ENCODE assay signal across 8 mouse cellular contexts in the genomic region with DNA sequence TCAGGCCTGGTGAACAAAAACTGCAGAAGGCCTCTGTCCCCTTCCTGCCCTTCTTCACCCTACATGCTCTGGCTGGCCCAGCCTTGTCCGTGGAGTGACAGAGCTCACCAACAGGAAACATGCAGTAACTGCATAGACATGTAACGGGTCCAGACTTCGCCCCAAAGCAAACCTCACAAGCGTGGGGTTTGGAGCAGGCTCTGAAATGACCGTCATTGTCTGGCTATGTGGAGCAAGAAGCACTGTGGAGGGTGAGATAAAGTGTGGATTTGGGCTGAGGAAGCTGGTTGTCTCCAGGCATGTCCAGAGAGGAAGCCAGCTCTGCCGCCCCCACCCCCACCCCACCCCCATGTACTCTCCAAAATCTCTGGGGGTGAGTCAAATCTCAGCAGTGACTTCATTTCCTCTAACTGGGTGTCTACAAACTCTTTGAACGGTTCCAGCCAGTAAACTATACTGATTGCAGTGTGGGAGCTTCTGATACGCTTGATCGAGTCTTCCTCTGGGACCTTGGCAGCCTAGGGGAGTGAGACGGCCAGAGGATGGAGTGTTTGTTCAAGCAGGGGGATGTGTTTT.
A peak's percentile ranks its signal among the peaks of the same experiment; 100 is the strongest.
DNase-seq lines count a peak whose midpoint lies in the region; ATAC-seq and TF ChIP-seq lines count a peak whose summit lies in the region.

No protein-coding gene starts in this region.

- WGBS in kidney, adult 2 months: 33% methylated on average over 10 of the region's 10 CpGs
- WGBS in stomach, embryonic 14.5 days: 61% methylated on average over 10 of the region's 10 CpGs

- no peaks in the 10 kb centered on the region for H3K36me3 ChIP-seq in kidney, adult 2 months (ENCODE audit: control insufficient read depth, insufficient read depth, low read length)
- H3K36me3 ChIP-seq in stomach, embryonic 14.5 days (ENCODE audit: control insufficient read depth, insufficient read depth, low read length): no peaks in the 10 kb centered on the region

- 0 out of 2 replicates have a peak overlapping the region, but pooled peaks have one; percentile 5 for H3K27ac ChIP-seq in kidney, adult 2 months (ENCODE audit: insufficient read depth, low read depth, low read length)
- peak overlapping the region; percentile 12; the same call in 1 of the 2 replicates for H3K27ac ChIP-seq in stomach, embryonic 14.5 days (ENCODE audit: low read length)

- no peak for TF ChIP-seq POLR2A in kidney, adult 2 months (IDR thresholded peaks at IDR 0.05; ENCODE audit: low read depth, low read length)

- H3K4me2 ChIP-seq in stomach, embryonic 14.5 days (replicated peaks; ENCODE audit: low read depth, low read length): no peak overlapping the region

- H3K9ac ChIP-seq in stomach, embryonic 14.5 days (replicated peaks; ENCODE audit: low read depth, low read length): no peak overlapping the region

- no peak for ATAC-seq in stomach, embryonic 14.5 days (ENCODE audit: insufficient number of reproducible peaks, insufficient read depth, low FRiP score, low read depth)
- no peak for ATAC-seq in granulocyte monocyte progenitor cell, adult 5-6 weeks (replicated peaks; ENCODE audit: poor library complexity, severe bottlenecking)

- H3K27me3 ChIP-seq in kidney, adult 2 months (replicated peaks; ENCODE audit: control insufficient read depth, insufficient read depth, low read length): no peaks in the 10 kb centered on the region
- no peaks in the 10 kb centered on the region for H3K27me3 ChIP-seq in stomach, embryonic 14.5 days (ENCODE audit: control insufficient read depth, insufficient read depth, low read length)

- DNase-seq in kidney, adult 2 months: peak; percentile 38
- DNase-seq in kidney, adult 8-10 months: no peak
- DNase-seq in heart, adult 8-10 months (ENCODE audit: low spot score): peak; percentile 84
- peak; percentile 50 for DNase-seq in kidney, postnatal 14 days
- no peak for DNase-seq in T-cell, adult 2 months (ENCODE audit: low spot score)
- no peak for DNase-seq in left cerebral cortex, adult 9 months (ENCODE audit: low spot score in 2 of 2)

- no peaks in the 10 kb centered on the region for H3K9me3 ChIP-seq in stomach, embryonic 14.5 days (ENCODE audit: control insufficient read depth, low read depth, low read length)

- no peak overlapping the region for H3K4me3 ChIP-seq in kidney, adult 2 months (ENCODE audit: insufficient read depth, low read depth, low read length)
- H3K4me3 ChIP-seq in stomach, embryonic 14.5 days (ENCODE audit: low read depth, low read length): no peak overlapping the region

- TF ChIP-seq CTCF in kidney, adult 2 months (conservative IDR thresholded peaks at IDR 0.05; ENCODE audit: insufficient read depth, insufficient read length, low read depth, low read length): no peak

- H3K4me1 ChIP-seq in kidney, adult 2 months (ENCODE audit: control insufficient read depth, insufficient read depth, low read length): 0 out of 2 replicates have a peak, but pooled peaks cover 5% of the 10 kb centered on the region
- peaks cover 18% of the 10 kb centered on the region; the same call in 1 of the 2 replicates for H3K4me1 ChIP-seq in stomach, embryonic 14.5 days (ENCODE audit: control insufficient read depth, insufficient read depth, low read length)

Comparison
In these comparisons a context has a peak if more than half of its experiments do, and no peak if none do; other contexts are left out.
1. DNase-seq: peak in kidney, adult 2 months (single experiment), heart, adult 8-10 months (single experiment) and kidney, postnatal 14 days (single experiment); none in kidney, adult 8-10 months (0 of 2), T-cell, adult 2 months (single experiment) and left cerebral cortex, adult 9 months (0 of 2).